11 mouse cellular contexts compared by ENCODE assay signal in the genomic region with DNA sequence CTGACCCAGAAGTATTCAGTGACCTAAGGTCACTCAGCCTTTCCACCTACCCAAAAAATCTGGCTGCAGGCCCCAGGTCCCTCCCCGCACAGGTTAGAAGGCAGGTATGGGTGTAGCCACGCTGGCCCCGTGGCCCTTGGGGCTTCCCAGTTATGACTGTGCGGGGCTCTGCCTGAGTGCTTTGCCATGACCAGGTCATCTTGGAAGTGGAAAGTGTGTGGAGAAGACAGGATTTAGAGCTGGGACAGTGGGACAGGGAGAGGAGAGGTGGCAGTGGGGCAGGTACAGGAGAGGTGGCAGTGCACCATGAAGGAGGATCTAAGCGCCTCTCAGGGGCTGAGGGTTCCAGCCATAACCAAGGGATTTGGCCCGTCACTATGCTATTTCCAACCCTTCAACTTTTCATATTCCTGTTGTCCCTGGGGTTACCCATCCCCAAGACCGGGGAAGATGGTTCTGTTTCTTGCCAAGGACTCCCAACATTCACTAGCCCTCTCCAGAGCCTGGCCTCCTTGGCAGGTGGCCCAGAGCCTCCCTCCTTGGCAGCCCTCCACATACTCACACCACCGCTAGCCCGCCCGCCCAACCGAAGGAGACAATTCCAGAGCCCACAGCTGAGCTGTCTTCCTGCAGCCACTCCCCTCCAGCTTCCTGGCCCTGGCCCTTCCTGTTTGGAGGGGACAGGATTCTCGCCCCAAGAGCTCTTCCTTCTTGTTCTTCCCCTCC. TPM values are rescaled to one million over a fixed set of nuclear protein-coding genes. Genes with fewer than 3 reads are reported as not detected.
DNase-seq lines count a peak whose midpoint lies in the region; ATAC-seq and TF ChIP-seq lines count a peak whose summit lies in the region.
"Had no signal": no experiment of that assay in that cellular context is flagged by ENCODE, and none has a peak within 500 bp of the region (broad histone marks: within the 10 kb centered on the region; RNA-seq: fewer than 3 reads in every experiment).

No protein-coding gene starts in this region.

- H3K4me2 ChIP-seq in forebrain, embryonic 12.5 days, result no peak overlapping the region
- H3K4me2 ChIP-seq in heart, embryonic 13.5 days, result no peak overlapping the region
- no peak overlapping the region for H3K4me2 ChIP-seq in lung, postnatal 0 days (replicated peaks; ENCODE audit: low read depth, low read length)

- 93% methylated on average over 12 of the region's 12 CpGs for WGBS in forebrain, embryonic 10.5 days
- WGBS in forebrain, embryonic 12.5 days, result 82% methylated on average over 12 of the region's 12 CpGs
- WGBS in heart, embryonic 13.5 days, result 57% methylated on average over 12 of the region's 12 CpGs
- 40% methylated on average over 12 of the region's 12 CpGs for WGBS in lung, postnatal 0 days

- no peak overlapping the region for H3K4me3 ChIP-seq in forebrain, embryonic 10.5 days
- H3K4me3 ChIP-seq in forebrain, embryonic 12.5 days (replicated peaks), result no peak overlapping the region
- H3K4me3 ChIP-seq in heart, embryonic 13.5 days, result no peak overlapping the region
- H3K4me3 ChIP-seq in lung, postnatal 0 days (ENCODE audit: low read depth, low read length), result no peak overlapping the region

- no peak for TF ChIP-seq CTCF in lung, postnatal 0 days (IDR thresholded peaks at IDR 0.05)

- peak; percentile 77 for TF ChIP-seq EP300 in lung, postnatal 0 days (IDR thresholded peaks at IDR 0.05)

- no peaks in the 10 kb centered on the region for H3K9me3 ChIP-seq in forebrain, embryonic 10.5 days
- no peaks in the 10 kb centered on the region for H3K9me3 ChIP-seq in forebrain, embryonic 12.5 days
- no peaks in the 10 kb centered on the region for H3K9me3 ChIP-seq in heart, embryonic 13.5 days
- H3K9me3 ChIP-seq in lung, postnatal 0 days (ENCODE audit: low read length), result no peaks in the 10 kb centered on the region

- peaks cover 67% of the 10 kb centered on the region for H3K36me3 ChIP-seq in forebrain, embryonic 10.5 days (replicated peaks)
- H3K36me3 ChIP-seq in forebrain, embryonic 12.5 days (replicated peaks), result peaks cover 13% of the 10 kb centered on the region; the same call in 1 of the 2 replicates
- H3K36me3 ChIP-seq in heart, embryonic 13.5 days, result peaks cover 77% of the 10 kb centered on the region
- peaks cover 5% of the 10 kb centered on the region; the same call in 1 of the 2 replicates for H3K36me3 ChIP-seq in lung, postnatal 0 days (ENCODE audit: insufficient read depth, low read length)

- H3K9ac ChIP-seq in forebrain, embryonic 12.5 days, result no peak overlapping the region
- H3K9ac ChIP-seq in heart, embryonic 13.5 days, result peak overlapping the region; percentile 60
- no peak overlapping the region for H3K9ac ChIP-seq in lung, postnatal 0 days (replicated peaks; ENCODE audit: low read depth)

- H3K27ac ChIP-seq in forebrain, embryonic 10.5 days, result 0 out of 2 replicates have a peak overlapping the region, but pooled peaks have one; percentile 6
- no peak overlapping the region for H3K27ac ChIP-seq in forebrain, embryonic 12.5 days
- H3K27ac ChIP-seq in heart, embryonic 13.5 days (replicated peaks), result peak overlapping the region; percentile 74
- peak overlapping the region; percentile 80 for H3K27ac ChIP-seq in lung, postnatal 0 days (ENCODE audit: low read length)
- H3K27ac ChIP-seq: macrophage had no signal

- H3K4me1 ChIP-seq in forebrain, embryonic 10.5 days, result peaks cover 21% of the 10 kb centered on the region
- peaks cover 11% of the 10 kb centered on the region for H3K4me1 ChIP-seq in forebrain, embryonic 12.5 days
- H3K4me1 ChIP-seq in heart, embryonic 13.5 days, result peaks cover 57% of the 10 kb centered on the region
- peaks cover 13% of the 10 kb centered on the region; the same call in 1 of the 2 replicates for H3K4me1 ChIP-seq in lung, postnatal 0 days (ENCODE audit: insufficient read depth, low read depth, low read length)

- peaks cover 5% of the 10 kb centered on the region; the same call in 1 of the 2 replicates for H3K27me3 ChIP-seq in forebrain, embryonic 10.5 days (ENCODE audit: poor library complexity, severe bottlenecking)
- H3K27me3 ChIP-seq in forebrain, embryonic 12.5 days, result 0 out of 2 replicates have a peak, but pooled peaks cover 8% of the 10 kb centered on the region
- H3K27me3 ChIP-seq in heart, embryonic 13.5 days (replicated peaks), result no peaks in the 10 kb centered on the region
- H3K27me3 ChIP-seq in lung, postnatal 0 days (replicated peaks; ENCODE audit: insufficient read depth, low read length), result no peaks in the 10 kb centered on the region
- H3K27me3 ChIP-seq: CH12.LX had no signal

- no peak for DNase-seq in forebrain, embryonic 10.5 days (ENCODE audit: extremely low spot score, low spot score)
- peak; percentile 79 to 93 for DNase-seq in cerebellum, postnatal 4 days (ENCODE audit: low spot score in 2 of 2)
- peak; percentile 96 to 97 for DNase-seq in kidney, postnatal 36 days
- peak; percentile 82 for DNase-seq in lung, postnatal 0 days (ENCODE audit: low spot score)
- DNase-seq in skeletal muscle tissue, adult 2 months (ENCODE audit: low read depth, low spot score), result peak; percentile 70

- ATAC-seq in forebrain, embryonic 12.5 days (ENCODE audit: low FRiP score), result no peak
- ATAC-seq in heart, embryonic 13.5 days (ENCODE audit: extremely low read depth, insufficient number of reproducible peaks, low FRiP score, low TSS enrichment), result no peak
- peak; percentile 88 for ATAC-seq in lung, postnatal 0 days
- no peak for ATAC-seq in CD4-positive, CD25-positive, alpha-beta regulatory T cell, adult 4 months

RNA-seq across cellular contexts. Expression of a gene that starts 13.3 kb away (rescaled TPM):
- polyA plus RNA-seq in forebrain, embryonic 10.5 days (2016; fragmentation: Nextera tagmentation; extraction: Ambion mirVana), result 11.9 and 13.5 TPM in 2 replicates
- 11.8 and 15.9 TPM in 2 replicates for polyA plus RNA-seq in forebrain, embryonic 12.5 days (2016; fragmentation: Nextera tagmentation; extraction: Ambion mirVana)
- polyA plus RNA-seq in heart, embryonic 13.5 days (2015; fragmentation: Nextera tagmentation; extraction: Ambion mirVana), result 18.2 and 18.7 TPM in 2 replicates
- 14.6 and 17.2 TPM in 2 replicates for polyA plus RNA-seq in lung, postnatal 0 days (2015; fragmentation: Nextera tagmentation; extraction: Ambion mirVana)
- polyA plus RNA-seq in CD4-positive, CD25-positive, alpha-beta regulatory T cell, adult 4 months (2017; shearing (Covaris generic)), result not detected

RNA-seq across cellular contexts. Expression of a gene that starts 18.9 kb away (rescaled TPM):
- polyA plus RNA-seq in forebrain, embryonic 10.5 days (2016; fragmentation: Nextera tagmentation; extraction: Ambion mirVana), result 0.43 and 0.62 TPM in 2 replicates
- not detected in 2 replicates for polyA plus RNA-seq in forebrain, embryonic 12.5 days (2016; fragmentation: Nextera tagmentation; extraction: Ambion mirVana)
- polyA plus RNA-seq in heart, embryonic 13.5 days (2015; fragmentation: Nextera tagmentation; extraction: Ambion mirVana), result 0.18 and 0.32 TPM in 2 replicates
- polyA plus RNA-seq in lung, postnatal 0 days (2015; fragmentation: Nextera tagmentation; extraction: Ambion mirVana), result 0.19 and 0.31 TPM in 2 replicates
- 1 to 10 TPM in 1 of 2 experiments, under 1 TPM in 1; 0.97 to 1.4 TPM for polyA plus RNA-seq in CD4-positive, CD25-positive, alpha-beta regulatory T cell, adult 4 months (2017; shearing (Covaris generic))
- polyA plus RNA-seq: embryonic facial prominence, embryonic 11.5 days had no signal

RNA-seq across cellular contexts. Expression of a gene that starts 28.5 kb away (rescaled TPM):
- polyA plus RNA-seq in forebrain, embryonic 10.5 days (2016; fragmentation: Nextera tagmentation; extraction: Ambion mirVana), result 14.4 and 14.9 TPM in 2 replicates
- 22.0 and 25.1 TPM in 2 replicates for polyA plus RNA-seq in forebrain, embryonic 12.5 days (2016; fragmentation: Nextera tagmentation; extraction: Ambion mirVana)
- 35.5 and 38.2 TPM in 2 replicates for polyA plus RNA-seq in heart, embryonic 13.5 days (2015; fragmentation: Nextera tagmentation; extraction: Ambion mirVana)
- 42.7 and 47.5 TPM in 2 replicates for polyA plus RNA-seq in lung, postnatal 0 days (2015; fragmentation: Nextera tagmentation; extraction: Ambion mirVana)
- polyA plus RNA-seq in CD4-positive, CD25-positive, alpha-beta regulatory T cell, adult 4 months (2017; shearing (Covaris generic)), result 1 to 10 TPM in 1 of 2 experiments, under 1 TPM in 1; 0.92 to 1.1 TPM

RNA-seq across cellular contexts. Expression of a gene that starts 47.4 kb away (rescaled TPM):
- polyA plus RNA-seq in forebrain, embryonic 10.5 days (2016; fragmentation: Nextera tagmentation; extraction: Ambion mirVana), result 176 and 179 TPM in 2 replicates
- polyA plus RNA-seq in forebrain, embryonic 12.5 days (2016; fragmentation: Nextera tagmentation; extraction: Ambion mirVana), result 144 and 147 TPM in 2 replicates
- 107 and 129 TPM in 2 replicates for polyA plus RNA-seq in heart, embryonic 13.5 days (2015; fragmentation: Nextera tagmentation; extraction: Ambion mirVana)
- polyA plus RNA-seq in lung, postnatal 0 days (2015; fragmentation: Nextera tagmentation; extraction: Ambion mirVana), result 98.4 and 103 TPM in 2 replicates
- polyA plus RNA-seq in CD4-positive, CD25-positive, alpha-beta regulatory T cell, adult 4 months (2017; shearing (Covaris generic)), result 100 to 1,000 TPM in 1 of 2 experiments, 10 to 100 TPM in 1; 87.2 to 106 TPM

Comparison
In these comparisons a context has a peak if more than half of its experiments do, and no peak if none do; other contexts are left out.
1. RNA of a gene that starts 13.3 kb away (polyA plus RNA-seq): 18.2 to 18.7 TPM in heart, embryonic 13.5 days, 11.8 to 15.9 TPM in forebrain, embryonic 12.5 days, 14.6 to 17.2 TPM in lung, postnatal 0 days and 11.9 to 13.5 TPM in forebrain, embryonic 10.5 days; not detected in CD4-positive, CD25-positive, alpha-beta regulatory T cell, adult 4 months; every median in the first group is over 10 times any median in the second.